Mouse (Mus musculus): ENCODE measurements at regions not wholly inside any gene's neighbourhood (a gene's known extent, or its start where the extent isn't known, plus 50 kb on each side); places are given as distances from the start of the nearest gene placed in this dataset.

GRCm38 (mm10) chr6:44793348-44793747 is 265.8 kb upstream of the Cntnap2 start:
- H3K36me3 ChIP-seq (ENCODE audit: control insufficient read depth in 1 of 2, insufficient read depth in 2 of 2, low read length in 2 of 2) = no peaks in the 10 kb centered on the region
- H3K27me3 ChIP-seq (ENCODE audit: control insufficient read depth in 1 of 2, insufficient read depth in 2 of 2, low read length in 2 of 2) = no peaks in the 10 kb centered on the region
- H3K27ac ChIP-seq (ENCODE audit: control insufficient read depth, low read depth, low read length) = no peak overlapping the region
- H3K4me1 ChIP-seq (ENCODE audit: control insufficient read depth in 1 of 2, insufficient read depth in 2 of 2, low read length in 2 of 2) = no peaks in the 10 kb centered on the region
- H3K9ac ChIP-seq (ENCODE audit: control insufficient read depth, low read depth, low read length, poor library complexity, severe bottlenecking) = no peak overlapping the region
- no peak overlapping the region for H3K4me3 ChIP-seq (ENCODE audit: control insufficient read depth in 1 of 2, insufficient read depth in 1 of 2, low read depth in 2 of 2, low read length in 2 of 2)
- no peaks in the 10 kb centered on the region for H3K79me2 ChIP-seq (ENCODE audit: control insufficient read depth, insufficient read depth, low read length, poor library complexity)
- TF ChIP-seq JUND (IDR thresholded peaks at IDR 0.05; ENCODE audit: low read depth, low read length) = no peak
- TF ChIP-seq ZKSCAN1 (IDR thresholded peaks at IDR 0.05; ENCODE audit: low read depth, low read length) = no peak
- no peak for DNase-seq (ENCODE audit: low read depth, low spot score)
- H3K9me3 ChIP-seq (replicated peaks; ENCODE audit: insufficient read depth, low read length) = no peaks in the 10 kb centered on the region

GRCm38 (mm10) chr6:44815362-44815761 is 243.8 kb upstream of the Cntnap2 start:
- H3K36me3 ChIP-seq (ENCODE audit: control insufficient read depth in 1 of 2, insufficient read depth in 2 of 2, low read length in 2 of 2) = no peaks in the 10 kb centered on the region
- H3K4me1 ChIP-seq (ENCODE audit: control insufficient read depth in 1 of 2, insufficient read depth in 2 of 2, low read length in 2 of 2) = no peaks in the 10 kb centered on the region
- no peak for DNase-seq (ENCODE audit: low read depth, low spot score)
- H3K27ac ChIP-seq (ENCODE audit: control insufficient read depth, low read depth, low read length) = no peak overlapping the region
- no peaks in the 10 kb centered on the region for H3K79me2 ChIP-seq (ENCODE audit: control insufficient read depth, insufficient read depth, low read length, poor library complexity)
- H3K9me3 ChIP-seq (replicated peaks; ENCODE audit: insufficient read depth, low read length) = no peaks in the 10 kb centered on the region
- no peak overlapping the region for H3K4me3 ChIP-seq (ENCODE audit: control insufficient read depth in 1 of 2, insufficient read depth in 1 of 2, low read depth in 2 of 2, low read length in 2 of 2)
- no peaks in the 10 kb centered on the region for H3K27me3 ChIP-seq (ENCODE audit: control insufficient read depth in 1 of 2, insufficient read depth in 2 of 2, low read length in 2 of 2)
- H3K9ac ChIP-seq (ENCODE audit: control insufficient read depth, low read depth, low read length, poor library complexity, severe bottlenecking) = no peak overlapping the region
- TF ChIP-seq USF2 (IDR thresholded peaks at IDR 0.05; ENCODE audit: borderline replicate concordance in 1 of 2, insufficient read depth in 1 of 2, low read depth in 1 of 2, low read length in 2 of 2) (no peak), RCOR1 (IDR thresholded peaks at IDR 0.05; ENCODE audit: low read depth, low read length) (no peak), KAT2A (conservative IDR thresholded peaks at IDR 0.05; ENCODE audit: low read depth, low read length) (no peak), GATA1 (IDR thresholded peaks at IDR 0.05; ENCODE audit: low read depth, low read length) (no peak), POLR2A (IDR thresholded peaks at IDR 0.05; ENCODE audit: control insufficient read depth in 1 of 2, insufficient read depth in 1 of 2, low read depth in 1 of 2, low read length in 2 of 2, poor library complexity in 1 of 2) (no peak), MAZ (IDR thresholded peaks at IDR 0.05; ENCODE audit: low read depth, low read length) (no peak), ZNF384 (IDR thresholded peaks at IDR 0.05; ENCODE audit: low read depth, low read length) (no peak), CTCF (IDR thresholded peaks at IDR 0.05 in 2 of 3, conservative IDR thresholded peaks at IDR 0.05 in 1 of 3; ENCODE audit: control insufficient read depth in 1 of 3, insufficient read depth in 1 of 3, low read depth in 2 of 3, low read length in 3 of 3, poor library complexity in 1 of 3, severe bottlenecking in 1 of 3) (no peak)

- H3K9me3 ChIP-seq (replicated peaks; ENCODE audit: insufficient read depth, low read length) = no peaks in the 10 kb centered on the region
- H3K4me1 ChIP-seq (ENCODE audit: control insufficient read depth in 1 of 2, insufficient read depth in 2 of 2, low read length in 2 of 2) = peaks cover 2 to 4% of the 10 kb centered on the region in 2 experiments; a peak in 2 of 4 replicates
- no peaks in the 10 kb centered on the region for H3K79me2 ChIP-seq (ENCODE audit: control insufficient read depth, insufficient read depth, low read length, poor library complexity)
- H3K9ac ChIP-seq (ENCODE audit: control insufficient read depth, low read depth, low read length, poor library complexity, severe bottlenecking) = no peak overlapping the region
- no peaks in the 10 kb centered on the region for H3K27me3 ChIP-seq (ENCODE audit: control insufficient read depth in 1 of 2, insufficient read depth in 2 of 2, low read length in 2 of 2)
- H3K4me3 ChIP-seq (ENCODE audit: control insufficient read depth in 1 of 2, insufficient read depth in 1 of 2, low read depth in 2 of 2, low read length in 2 of 2) = no peak overlapping the region
- DNase-seq (ENCODE audit: low read depth, low spot score) = peak; percentile 2
- peaks cover 0 to 2% of the 10 kb centered on the region in 2 experiments; a peak in 1 of 4 replicates for H3K36me3 ChIP-seq (ENCODE audit: control insufficient read depth in 1 of 2, insufficient read depth in 2 of 2, low read length in 2 of 2)
- no peak overlapping the region for H3K27ac ChIP-seq (ENCODE audit: control insufficient read depth, low read depth, low read length)
- TF ChIP-seq ZNF384 (IDR thresholded peaks at IDR 0.05; ENCODE audit: low read depth, low read length) (no peak), TCF12 (IDR thresholded peaks at IDR 0.05; ENCODE audit: low read depth, low read length) (peak; percentile 90; the same call in 1 of the 2 replicates), MXI1 (IDR thresholded peaks at IDR 0.05; ENCODE audit: low read depth, low read length) (no peak), SMC3 (IDR thresholded peaks at IDR 0.05; ENCODE audit: low read depth, low read length) (no peak), POLR2A (IDR thresholded peaks at IDR 0.05; ENCODE audit: control insufficient read depth in 1 of 2, insufficient read depth in 1 of 2, low read depth in 1 of 2, low read length in 2 of 2, poor library complexity in 1 of 2) (no peak), MAZ (IDR thresholded peaks at IDR 0.05; ENCODE audit: low read depth, low read length) (no peak), ETS1 (IDR thresholded peaks at IDR 0.05; ENCODE audit: low read depth, low read length) (peak; percentile 77), ZKSCAN1 (IDR thresholded peaks at IDR 0.05; ENCODE audit: low read depth, low read length) (no peak), USF2 (IDR thresholded peaks at IDR 0.05; ENCODE audit: borderline replicate concordance in 1 of 2, insufficient read depth in 1 of 2, low read depth in 1 of 2, low read length in 2 of 2) (no peak), EP300 (IDR thresholded peaks at IDR 0.05; ENCODE audit: low read depth in 1 of 2, low read length in 2 of 2) (peak in 1 of 2 experiments; percentile 68; a peak in 2 of 4 replicates)
Observed at GRCm38 (mm10) chr6:44844177-44844576, 215.0 kb upstream of the Cntnap2 start.

Measured in MEL (cell line).